Mouse (Mus musculus) bone marrow, adult 2 months (tissue): ENCODE results near the gene Vps13d.

Experiments
- CTCF ChIP-seq: fragments of 200-500 bp; IDR thresholded peaks from 2 replicates; pipeline ENCODE4 v1.5.1; 2011; ENCODE audit warnings: low read length, control low read depth; ENCODE audit not compliant: control insufficient read depth, insufficient read depth
- POLR2A ChIP-seq: fragments of 200-500 bp; IDR thresholded peaks from 2 replicates; pipeline ENCODE4 v1.6.1; 2011; ENCODE audit warnings: low read depth, mild to moderate bottlenecking, control low read depth, low read length, borderline replicate concordance; ENCODE audit not compliant: control insufficient read depth

DNA sequence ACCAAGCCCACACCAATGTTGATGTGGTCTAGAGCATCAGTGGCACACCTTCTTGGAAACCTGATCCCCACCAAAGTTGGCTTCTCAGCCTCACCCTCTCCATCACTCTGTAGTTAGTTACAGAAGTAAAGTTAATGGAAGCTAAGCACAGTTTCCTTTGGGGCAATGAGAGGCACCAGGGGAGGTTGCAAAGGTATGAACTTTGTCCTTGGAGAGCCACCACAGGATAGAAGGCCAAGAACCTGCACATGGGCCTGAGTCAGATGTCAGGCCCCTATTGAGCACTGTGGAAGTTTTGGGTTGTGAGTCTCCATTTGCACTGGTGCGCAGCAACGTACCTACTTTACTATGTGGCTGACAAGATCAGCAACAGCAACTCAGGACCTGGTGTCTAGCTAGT is 172.6 kb downstream of the Vps13d start:
- no peak for TF ChIP-seq POLR2A
- no peak for TF ChIP-seq CTCF
